Mouse (Mus musculus): ENCODE results near the gene Stox2.

- no peak for TF ChIP-seq POLR2A (IDR thresholded peaks at IDR 0.05; ENCODE audit: low read depth, low read length)
- no peak for TF ChIP-seq CTCF (conservative IDR thresholded peaks at IDR 0.05; ENCODE audit: insufficient read depth, insufficient read length, low read depth, low read length)
Observed at GRCm38 (mm10) chr8:47243016-47243630, 203.0 kb downstream of the Stox2 start.
